Mouse (Mus musculus) layer of hippocampus, postnatal 36 days (tissue): ENCODE data around the gene Ranbp3. TPM values are rescaled to one million over a fixed set of nuclear protein-coding genes. Genes with fewer than 3 reads are reported as not detected.
"Not testable (repeated sequence)": the region's sequence is repeated elsewhere in the genome, so short reads cannot be mapped to it uniquely, and the experiment has no call there.

Source experiments
- DNase-seq, 2 experiments: peaks; one replicate each; pipeline ENCODE4 v3.0.0; 2022
- total RNA-seq, 2 experiments: library from RNA; stranded (reverse); gene quantifications; 2 replicates each; pipeline ENCODE4 v1.2.3; 2021

Gene Ranbp3
- 10 to 100 TPM; 86.7 to 88.3 TPM for total RNA-seq

- peak; percentile 99 to 100 for DNase-seq
Measured at GRCm38 (mm10) chr17:56672941-56673646, at the start of gene Ranbp3. Ranbp3 (plus strand) TSS chr17:56673294.

GRCm38 (mm10) chr17:56625495-56625894 is 47.6 kb upstream of the Ranbp3 start:
- DNase-seq = no peak

- DNase-seq = no peak
Measured at GRCm38 (mm10) chr17:56626260-56626659, 46.8 kb upstream of the Ranbp3 start.

- DNase-seq = peak; percentile 94 to 95
Measured at GRCm38 (mm10) chr17:56626754-56627470, 46.2 kb upstream of the Ranbp3 start, which contains the start of gene Lonp1. Lonp1 (minus strand) TSS chr17:56626887.

- DNase-seq = no peak
Measured at GRCm38 (mm10) chr17:56627530-56628277, 45.4 kb upstream of the Ranbp3 start, which contains the start of gene Catsperd. Catsperd (plus strand) TSS chr17:56628143.

GRCm38 (mm10) chr17:56629800-56630781 is 43.0 kb upstream of the Ranbp3 start:
- DNase-seq = not testable (repeated sequence)

- no peak for DNase-seq
Measured at GRCm38 (mm10) chr17:56631807-56632206, 41.3 kb upstream of the Ranbp3 start.

GRCm38 (mm10) chr17:56634023-56634422 is 39.1 kb upstream of the Ranbp3 start:
- no peak for DNase-seq

GRCm38 (mm10) chr17:56643237-56643636 is 29.9 kb upstream of the Ranbp3 start:
- no peak for DNase-seq

- DNase-seq = no peak
Measured at GRCm38 (mm10) chr17:56647546-56647945, 25.5 kb upstream of the Ranbp3 start.

- no peak for DNase-seq
Measured at GRCm38 (mm10) chr17:56651801-56652200, 21.3 kb upstream of the Ranbp3 start.

- no peak for DNase-seq
Measured at GRCm38 (mm10) chr17:56654771-56655170, 18.3 kb upstream of the Ranbp3 start.

GRCm38 (mm10) chr17:56655311-56655710 is 17.8 kb upstream of the Ranbp3 start:
- no peak for DNase-seq

- no peak for DNase-seq
Measured at GRCm38 (mm10) chr17:56656171-56656570, 16.9 kb upstream of the Ranbp3 start.

- DNase-seq = no peak
Measured at GRCm38 (mm10) chr17:56663659-56664058, 9.4 kb upstream of the Ranbp3 start.

GRCm38 (mm10) chr17:56664333-56664732 is 8.8 kb upstream of the Ranbp3 start:
- no peak for DNase-seq

GRCm38 (mm10) chr17:56666384-56666783 is 6.7 kb upstream of the Ranbp3 start:
- no peak for DNase-seq

GRCm38 (mm10) chr17:56667591-56667990 is 5.5 kb upstream of the Ranbp3 start:
- no peak for DNase-seq

- DNase-seq = peak; percentile 81 to 82
Measured at GRCm38 (mm10) chr17:56668384-56669144, 4.5 kb upstream of the Ranbp3 start.

GRCm38 (mm10) chr17:56669766-56670165 is 3.3 kb upstream of the Ranbp3 start:
- DNase-seq = no peak
